Mouse (Mus musculus): Measurements from ENCODE around the gene Chtf18. TPM values are rescaled to one million over a fixed set of nuclear protein-coding genes. Genes with fewer than 3 reads are reported as not detected.

The Chtf18 gene
- polyA plus RNA-seq, 1 experiment from 2014 or later, result 35.9 TPM

DNA sequence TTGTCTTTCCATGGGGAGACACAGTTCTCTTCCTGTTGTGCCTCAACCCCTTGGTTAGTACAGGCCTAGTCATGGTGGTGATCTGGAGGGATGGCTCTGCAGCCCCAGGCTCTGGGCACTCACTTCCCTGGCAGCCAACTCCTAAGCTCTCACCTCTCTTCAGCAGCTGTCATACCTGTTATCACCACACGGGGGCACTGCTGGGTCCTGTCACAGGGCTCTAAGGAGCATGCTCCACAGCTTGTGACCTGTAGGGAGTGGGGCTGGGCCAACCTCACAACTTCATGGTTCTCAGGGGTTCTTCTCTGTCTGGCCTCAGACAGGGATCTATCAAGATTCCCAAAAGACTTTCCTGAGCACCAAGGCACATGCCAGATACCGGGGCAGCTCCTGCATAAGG is 4.9 kb upstream of the Chtf18 start:
- no peaks in the 10 kb centered on the region for H3K9me3 ChIP-seq
- no peak for ATAC-seq (ENCODE audit: insufficient number of reproducible peaks, insufficient read depth, low FRiP score, low TSS enrichment, low read depth)
- no peak overlapping the region for H3K4me3 ChIP-seq
- no peak overlapping the region for H3K4me2 ChIP-seq
- peaks cover 24% of the 10 kb centered on the region for H3K36me3 ChIP-seq
- no peak overlapping the region for H3K27ac ChIP-seq
- WGBS, result 17% methylated on average over 2 of the region's 2 CpGs
- no peaks in the 10 kb centered on the region for H3K27me3 ChIP-seq
- peaks cover 11% of the 10 kb centered on the region for H3K4me1 ChIP-seq
- H3K9ac ChIP-seq, result no peak overlapping the region

DNA sequence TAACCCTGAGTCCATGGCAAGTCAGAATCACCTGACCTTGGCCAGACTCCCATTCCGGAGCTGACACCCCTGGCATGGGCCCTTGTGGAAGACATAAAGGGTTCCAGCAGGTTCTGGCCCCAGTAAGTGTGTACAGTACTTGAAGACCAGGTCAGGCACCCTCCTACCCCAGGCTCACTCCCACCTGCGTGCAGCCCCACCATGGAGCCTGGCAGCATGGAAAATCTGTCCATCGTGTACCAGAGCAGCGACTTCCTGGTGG is 721 bp upstream of the Chtf18 start:
- Histone ChIP-seq H3K9ac (peak overlapping the region; percentile 86), H3K4me1 (peaks cover 23% of the 10 kb centered on the region), H3K4me2 (peak overlapping the region; percentile 96), H3K4me3 (peak overlapping the region; percentile 65), H3K27me3 (no peaks in the 10 kb centered on the region), H3K36me3 (peaks cover 44% of the 10 kb centered on the region), H3K9me3 (no peaks in the 10 kb centered on the region), H3K27ac (peak overlapping the region; percentile 53)
- no peak for ATAC-seq (ENCODE audit: insufficient number of reproducible peaks, insufficient read depth, low FRiP score, low TSS enrichment, low read depth)
- 22% methylated on average over 4 of the region's 4 CpGs for WGBS

DNA sequence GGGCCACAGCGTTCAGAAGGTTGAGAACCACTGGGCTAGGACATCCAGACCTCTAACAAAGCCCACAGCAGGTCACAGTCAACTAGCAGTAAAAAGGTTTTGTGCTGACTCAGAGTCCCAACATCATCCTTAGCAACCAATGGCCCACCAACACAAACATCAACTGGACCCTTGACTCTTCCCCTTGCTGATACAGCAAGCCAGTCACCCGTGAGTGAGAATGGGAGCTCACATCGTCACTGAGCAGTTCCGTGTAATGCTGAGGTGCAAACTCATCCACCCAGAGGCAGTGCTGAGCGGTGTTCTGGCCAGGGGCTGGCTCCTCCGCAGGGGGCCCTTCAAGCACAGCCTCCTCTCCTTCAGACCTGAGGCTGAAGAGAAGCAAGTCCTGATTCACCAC is 2.0 kb downstream of the Chtf18 start:
- WGBS, result 80% methylated on average over 6 of the region's 6 CpGs
- no peak overlapping the region for H3K4me3 ChIP-seq
- no peak overlapping the region for H3K4me2 ChIP-seq
- ATAC-seq (ENCODE audit: insufficient number of reproducible peaks, insufficient read depth, low FRiP score, low TSS enrichment, low read depth), result no peak
- 0 out of 2 replicates have a peak overlapping the region, but pooled peaks have one; percentile 40 for H3K9ac ChIP-seq
- no peaks in the 10 kb centered on the region for H3K27me3 ChIP-seq
- peaks cover 59% of the 10 kb centered on the region for H3K36me3 ChIP-seq
- H3K4me1 ChIP-seq, result peaks cover 23% of the 10 kb centered on the region
- no peak overlapping the region for H3K27ac ChIP-seq
- no peaks in the 10 kb centered on the region for H3K9me3 ChIP-seq

DNA sequence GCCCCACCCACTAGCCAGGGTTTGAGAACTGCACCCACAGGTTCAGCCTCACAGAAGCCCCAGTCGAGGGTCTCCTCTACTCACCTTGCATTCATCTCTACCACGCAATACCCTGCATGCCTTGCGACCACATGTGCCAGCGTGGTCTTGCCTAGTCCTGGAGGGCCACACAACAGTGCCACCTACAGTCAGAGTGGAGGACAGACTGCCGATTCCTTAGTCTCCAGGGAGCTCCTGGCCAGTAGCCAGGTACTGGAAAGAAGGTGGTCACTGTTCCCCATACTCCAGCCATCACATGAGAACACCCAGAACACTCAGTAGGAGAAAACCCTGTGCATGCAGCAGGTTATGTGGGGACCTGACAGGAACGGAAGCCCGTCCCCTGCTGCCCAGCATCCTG is 3.3 kb downstream of the Chtf18 start:
- no peak for ATAC-seq (ENCODE audit: insufficient number of reproducible peaks, insufficient read depth, low FRiP score, low TSS enrichment, low read depth)
- WGBS, result 74% methylated on average over 7 of the region's 7 CpGs

DNA sequence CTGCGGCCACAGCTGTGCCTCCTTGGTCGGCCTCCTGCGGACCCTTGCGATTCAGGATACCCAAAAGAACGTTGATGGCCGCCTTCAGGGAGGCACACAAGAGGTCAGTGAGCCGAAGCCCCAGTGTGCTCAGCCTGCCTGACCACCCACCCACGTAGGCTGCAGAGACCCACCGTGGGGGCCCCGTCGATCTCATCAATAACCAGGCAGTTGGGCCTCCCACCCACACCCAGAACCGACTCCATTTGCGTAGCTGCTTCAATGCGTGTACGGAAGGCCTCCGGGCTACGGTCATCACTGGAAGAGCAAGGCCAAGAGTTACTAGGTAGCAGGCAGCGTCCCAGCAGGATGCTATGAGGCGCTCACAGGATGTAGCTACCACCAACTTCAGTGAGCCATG is 3.7 kb downstream of the Chtf18 start:
- peak overlapping the region; percentile 22; the same call in 1 of the 2 replicates for H3K9ac ChIP-seq
- ATAC-seq (ENCODE audit: insufficient number of reproducible peaks, insufficient read depth, low FRiP score, low TSS enrichment, low read depth), result no peak
- no peak overlapping the region for H3K4me2 ChIP-seq
- no peaks in the 10 kb centered on the region for H3K9me3 ChIP-seq
- peaks cover 18% of the 10 kb centered on the region for H3K4me1 ChIP-seq
- no peak overlapping the region for H3K4me3 ChIP-seq
- no peak overlapping the region for H3K27ac ChIP-seq
- H3K27me3 ChIP-seq, result no peaks in the 10 kb centered on the region
- 96% methylated on average over 19 of the region's 19 CpGs for WGBS
- peaks cover 63% of the 10 kb centered on the region for H3K36me3 ChIP-seq

More for the DNA sequence above, 3.3 kb downstream of the Chtf18 start:
- Histone ChIP-seq H3K4me3 (no peak overlapping the region), H3K9me3 (no peaks in the 10 kb centered on the region), H3K27me3 (no peaks in the 10 kb centered on the region), H3K9ac (no peak overlapping the region), H3K36me3 (peaks cover 62% of the 10 kb centered on the region), H3K27ac (no peak overlapping the region), H3K4me1 (peaks cover 22% of the 10 kb centered on the region), H3K4me2 (no peak overlapping the region)

DNA sequence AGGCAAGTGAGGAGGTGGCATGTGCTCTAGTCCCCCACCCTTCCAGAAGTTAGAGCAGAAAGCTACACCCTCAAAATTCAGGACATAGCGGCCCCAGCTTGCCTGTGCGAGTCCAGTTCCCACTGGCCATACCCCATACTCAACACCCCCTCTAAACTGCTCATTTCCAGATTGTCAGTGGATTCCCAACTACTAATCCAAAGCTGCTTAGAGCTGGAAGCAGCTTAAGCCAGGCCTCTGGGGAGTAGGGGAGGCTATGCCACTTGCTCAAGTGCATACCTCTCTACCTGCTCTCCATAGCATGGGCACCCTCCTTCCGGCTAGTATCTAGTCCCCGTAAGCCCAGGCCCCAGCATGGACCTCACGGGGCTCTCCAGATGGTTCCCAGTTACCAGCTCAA is 5.7 kb downstream of the Chtf18 start:
- Histone ChIP-seq H3K27ac (no peak overlapping the region), H3K4me1 (peaks cover 23% of the 10 kb centered on the region), H3K4me2 (no peak overlapping the region), H3K9me3 (no peaks in the 10 kb centered on the region), H3K36me3 (peaks cover 63% of the 10 kb centered on the region), H3K27me3 (peaks cover 19% of the 10 kb centered on the region), H3K4me3 (no peak overlapping the region), H3K9ac (0 out of 2 replicates have a peak overlapping the region, but pooled peaks have one; percentile 6)
- WGBS, result 93% methylated on average over 5 of the region's 5 CpGs
- no peak for ATAC-seq (ENCODE audit: insufficient number of reproducible peaks, insufficient read depth, low FRiP score, low TSS enrichment, low read depth)

DNA sequence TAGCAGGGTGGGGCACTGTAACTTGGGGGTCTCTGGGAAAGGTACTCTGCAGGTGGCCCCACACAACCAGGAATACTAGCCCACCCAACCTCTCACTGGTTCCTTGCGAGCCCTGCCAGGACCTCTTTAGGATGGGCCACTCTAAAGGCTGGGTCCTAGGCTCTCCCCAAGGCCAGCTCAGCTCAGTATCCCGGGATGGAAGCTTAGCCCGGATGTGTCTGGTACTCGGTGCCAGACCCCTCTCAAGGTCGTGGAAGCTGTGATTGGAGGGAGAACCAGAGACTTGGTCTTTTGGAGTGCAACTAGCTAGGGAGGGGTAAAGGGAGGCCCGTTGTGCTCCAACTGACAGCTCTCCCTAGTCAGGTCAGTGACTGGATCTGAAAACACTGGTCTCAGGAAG is 9.5 kb downstream of the Chtf18 start:
- WGBS, result 10% methylated on average over 6 of the region's 6 CpGs

DNA sequence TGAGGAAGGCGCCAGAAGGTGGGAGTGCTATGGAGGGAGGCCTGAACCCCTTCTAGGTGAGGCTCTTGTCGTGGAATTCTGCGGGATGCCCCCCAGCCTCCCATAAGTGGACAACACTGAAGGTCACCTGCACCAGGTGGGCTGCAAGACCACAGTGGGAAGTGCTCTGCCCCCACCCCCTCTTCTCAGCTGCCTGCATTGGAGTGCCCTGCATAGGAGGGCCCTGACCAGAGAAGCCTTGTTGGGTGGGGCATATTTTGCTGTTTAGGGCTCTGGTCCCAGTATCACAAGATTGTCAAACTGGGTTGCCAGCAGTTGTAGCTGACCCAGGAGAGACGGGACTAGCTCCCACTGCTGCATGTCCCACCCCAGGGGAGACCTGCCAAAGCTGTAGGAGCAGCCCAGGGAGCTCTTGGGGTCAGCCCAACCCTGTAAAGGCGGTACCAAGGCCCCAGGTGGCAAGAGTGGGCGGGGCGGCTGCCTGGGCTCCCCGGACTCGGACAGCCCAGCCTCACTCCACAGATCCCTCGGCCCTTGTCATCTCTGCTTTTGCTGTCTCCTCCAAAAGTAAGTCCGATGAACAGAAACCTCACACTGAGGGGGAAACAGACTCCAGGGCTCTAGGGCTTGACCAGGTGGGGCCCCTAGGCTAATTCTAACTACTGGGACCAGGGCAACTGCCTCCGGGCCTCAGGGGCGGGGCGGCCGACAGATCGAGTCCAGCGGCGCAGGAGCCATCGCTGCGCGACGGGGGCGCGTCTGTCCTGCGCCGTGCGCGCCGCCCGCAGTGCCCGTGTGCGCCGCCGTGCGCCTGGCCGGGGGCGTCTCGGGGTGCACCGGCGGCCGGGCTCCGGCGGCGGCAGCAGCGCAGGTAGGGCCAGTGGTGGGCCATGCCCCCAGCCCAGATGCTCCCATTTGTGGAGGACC is 10.2 kb downstream of the Chtf18 start, which contains the start of gene Gng13:
Gene Gng13, plus strand, starts transcription at position 461 of the 927 bp plus-strand sequence.
- H3K27me3 ChIP-seq, result peaks cover 36% of the 10 kb centered on the region
- H3K36me3 ChIP-seq, result peaks cover 33% of the 10 kb centered on the region
- ATAC-seq (ENCODE audit: insufficient number of reproducible peaks, insufficient read depth, low FRiP score, low TSS enrichment, low read depth), result no peak

More for the DNA sequence above, 9.5 kb downstream of the Chtf18 start:
- H3K27ac ChIP-seq, result no peak overlapping the region
- H3K4me3 ChIP-seq, result peak overlapping the region; percentile 45
- H3K4me1 ChIP-seq, result peaks cover 20% of the 10 kb centered on the region
- H3K27me3 ChIP-seq, result peaks cover 36% of the 10 kb centered on the region
- ATAC-seq (ENCODE audit: insufficient number of reproducible peaks, insufficient read depth, low FRiP score, low TSS enrichment, low read depth), result no peak
- peak overlapping the region; percentile 69 for H3K9ac ChIP-seq
- peaks cover 40% of the 10 kb centered on the region for H3K36me3 ChIP-seq
- H3K9me3 ChIP-seq, result no peaks in the 10 kb centered on the region
- peak overlapping the region; percentile 78 for H3K4me2 ChIP-seq

DNA sequence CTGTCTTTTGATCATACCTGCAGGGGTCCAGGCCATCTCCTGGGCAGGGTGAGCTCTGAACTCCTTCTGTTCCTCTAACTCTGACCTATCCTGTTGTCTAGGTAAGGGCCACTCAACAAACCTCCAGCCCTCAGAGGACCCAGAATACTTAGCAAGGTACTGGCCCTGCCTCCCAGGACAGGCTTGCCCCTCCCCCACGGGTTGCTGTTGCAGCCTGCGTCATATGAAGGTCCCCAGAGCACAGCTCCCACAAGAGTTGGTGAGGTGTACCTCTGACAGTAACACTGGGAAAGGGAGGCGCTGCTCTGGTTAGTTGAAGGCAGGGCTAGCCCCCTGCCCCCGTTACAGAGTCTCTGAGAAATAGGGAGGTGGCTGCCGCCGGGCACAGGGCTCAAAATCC is 11.1 kb downstream of the Chtf18 start:
- Histone ChIP-seq H3K27me3 (peaks cover 36% of the 10 kb centered on the region), H3K9ac (no peak overlapping the region), H3K4me1 (peaks cover 20% of the 10 kb centered on the region), H3K36me3 (peaks cover 25% of the 10 kb centered on the region), H3K9me3 (no peaks in the 10 kb centered on the region), H3K4me3 (no peak overlapping the region), H3K27ac (no peak overlapping the region), H3K4me2 (no peak overlapping the region)
- no peak for ATAC-seq (ENCODE audit: insufficient number of reproducible peaks, insufficient read depth, low FRiP score, low TSS enrichment, low read depth)
- WGBS, result 3% methylated on average over 6 of the region's 6 CpGs

More for the DNA sequence above, 10.2 kb downstream of the Chtf18 start, which contains the start of gene Gng13:
- peak within 1 kb of the TSS; percentile 69 for H3K9ac ChIP-seq
- peak within 1 kb of the TSS; percentile 45 for H3K4me3 ChIP-seq
- whole genome bisulfite sequencing, result 1% methylated on average over 45 of the region's 45 CpGs
- no peak within 1 kb of the TSS for H3K27ac ChIP-seq
- H3K4me2 ChIP-seq, result peak within 1 kb of the TSS; percentile 78
- H3K4me1 ChIP-seq, result peaks cover 20% of the 10 kb centered on the region
- H3K9me3 ChIP-seq, result no peaks in the 10 kb centered on the region

DNA sequence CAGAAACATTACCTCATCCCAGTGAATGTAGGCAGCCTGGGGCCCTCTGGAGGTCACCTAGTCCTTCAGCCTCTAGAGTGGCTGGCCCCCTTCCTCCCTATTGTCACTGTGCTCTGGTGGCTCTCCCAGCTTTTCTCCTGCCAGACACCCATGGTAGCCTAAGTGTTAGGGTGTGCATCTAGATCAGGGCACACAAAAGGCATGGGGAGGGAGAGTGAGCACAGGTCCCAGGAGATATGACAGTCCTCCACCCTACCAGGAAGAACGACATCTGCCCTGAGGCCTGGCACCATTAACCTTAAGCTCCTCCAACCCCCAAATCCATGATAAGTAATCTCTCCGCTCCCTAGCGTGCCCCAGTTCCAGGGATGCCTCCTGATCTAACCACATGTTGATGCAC is 11.6 kb downstream of the Chtf18 start:
- Histone ChIP-seq H3K36me3 (peaks cover 20% of the 10 kb centered on the region), H3K9ac (no peak overlapping the region), H3K4me3 (no peak overlapping the region), H3K27ac (no peak overlapping the region), H3K9me3 (no peaks in the 10 kb centered on the region), H3K4me1 (peaks cover 20% of the 10 kb centered on the region), H3K4me2 (no peak overlapping the region), H3K27me3 (peaks cover 36% of the 10 kb centered on the region)
- no peak for ATAC-seq (ENCODE audit: insufficient number of reproducible peaks, insufficient read depth, low FRiP score, low TSS enrichment, low read depth)
- WGBS, result 46% methylated on average over 3 of the region's 3 CpGs

DNA sequence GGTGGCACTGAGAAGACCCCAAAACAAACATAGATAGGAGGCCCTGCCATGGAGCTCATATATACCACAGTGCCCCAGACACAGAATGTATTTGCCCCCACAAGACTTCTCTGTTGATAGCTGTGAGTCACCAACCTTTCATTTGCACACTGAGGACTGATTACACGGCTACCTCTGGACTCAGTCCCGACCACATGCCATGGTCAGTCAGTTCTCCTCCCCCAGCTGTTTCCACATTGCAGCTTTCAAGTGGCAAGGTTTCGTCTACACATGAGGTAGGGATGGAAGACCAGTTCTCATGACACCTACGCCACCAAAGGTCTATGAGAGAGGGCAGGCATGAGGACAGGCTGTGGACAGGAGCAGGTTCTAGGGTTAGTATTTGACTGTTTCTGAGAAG is 16.1 kb downstream of the Chtf18 start:
- Histone ChIP-seq H3K4me1 (peaks cover 1% of the 10 kb centered on the region; the same call in 1 of the 2 replicates), H3K9me3 (no peaks in the 10 kb centered on the region), H3K27me3 (peaks cover 13% of the 10 kb centered on the region), H3K27ac (no peak overlapping the region), H3K36me3 (no peaks in the 10 kb centered on the region), H3K9ac (no peak overlapping the region), H3K4me2 (no peak overlapping the region), H3K4me3 (no peak overlapping the region)
- WGBS, result 82% methylated on average over 4 of the region's 4 CpGs
- no peak for ATAC-seq (ENCODE audit: insufficient number of reproducible peaks, insufficient read depth, low FRiP score, low TSS enrichment, low read depth)

DNA sequence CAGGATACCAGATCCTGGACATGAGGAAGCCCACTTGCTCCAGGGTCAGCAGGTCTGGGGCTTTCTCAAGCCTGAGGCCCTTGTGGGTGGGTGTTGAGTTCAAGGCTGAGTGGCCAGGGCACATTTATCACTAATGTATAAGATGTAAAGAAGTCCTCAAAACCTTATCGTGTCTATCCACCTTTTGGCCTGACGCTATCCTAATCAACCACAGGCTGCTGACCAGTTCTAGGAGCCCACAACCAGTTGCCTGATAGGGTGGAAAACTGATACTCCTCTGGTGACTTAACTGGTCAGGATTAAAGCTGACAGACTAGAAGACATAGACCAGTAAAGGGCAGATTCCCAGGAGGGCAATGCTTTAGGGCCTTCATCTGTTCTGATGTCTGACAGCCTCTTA is 17.2 kb downstream of the Chtf18 start:
- Histone ChIP-seq H3K27ac (no peak overlapping the region), H3K27me3 (peaks cover 2% of the 10 kb centered on the region), H3K9ac (no peak overlapping the region), H3K4me3 (no peak overlapping the region), H3K4me2 (no peak overlapping the region), H3K4me1 (no peaks in the 10 kb centered on the region), H3K36me3 (no peaks in the 10 kb centered on the region), H3K9me3 (no peaks in the 10 kb centered on the region)
- WGBS, result 88% methylated on average over 2 of the region's 2 CpGs
- no peak for ATAC-seq (ENCODE audit: insufficient number of reproducible peaks, insufficient read depth, low FRiP score, low TSS enrichment, low read depth)

All from embryonic facial prominence, embryonic 13.5 days (tissue).